Mouse (Mus musculus): Measurements from ENCODE around the gene Gm31571.
"Not testable (repeated sequence)": the region's sequence is repeated elsewhere in the genome, so short reads cannot be mapped to it uniquely, and the experiment has no call there.

Gene Gm31571

DNA sequence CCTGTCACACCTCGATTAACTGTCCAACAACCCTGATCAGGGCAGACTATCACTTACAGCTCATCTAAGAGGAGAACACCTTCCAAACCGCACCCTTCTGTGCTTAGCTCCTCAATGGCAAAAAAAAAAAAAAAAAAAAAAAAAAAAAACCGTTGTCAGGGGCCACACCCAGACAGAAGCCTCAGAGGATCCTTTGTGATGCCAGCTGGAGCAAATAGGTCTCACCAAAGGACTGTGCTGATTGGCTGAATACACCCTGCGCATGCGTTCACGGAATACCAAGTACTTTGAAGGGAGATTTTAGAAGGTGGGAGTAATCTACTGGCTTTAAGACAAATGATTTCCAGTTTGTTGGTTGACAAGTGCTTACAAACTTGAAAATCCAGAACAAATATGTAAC, at the start of gene Gm31571:
Gm31571 (minus strand) TSS at position 101 of the 400 bp plus-strand sequence.
- DNase-seq (ENCODE audit: low read depth, low spot score): not testable (repeated sequence)
